Mouse (Mus musculus): ENCODE measurements around the gene Thada.

Gene Thada

DNA sequence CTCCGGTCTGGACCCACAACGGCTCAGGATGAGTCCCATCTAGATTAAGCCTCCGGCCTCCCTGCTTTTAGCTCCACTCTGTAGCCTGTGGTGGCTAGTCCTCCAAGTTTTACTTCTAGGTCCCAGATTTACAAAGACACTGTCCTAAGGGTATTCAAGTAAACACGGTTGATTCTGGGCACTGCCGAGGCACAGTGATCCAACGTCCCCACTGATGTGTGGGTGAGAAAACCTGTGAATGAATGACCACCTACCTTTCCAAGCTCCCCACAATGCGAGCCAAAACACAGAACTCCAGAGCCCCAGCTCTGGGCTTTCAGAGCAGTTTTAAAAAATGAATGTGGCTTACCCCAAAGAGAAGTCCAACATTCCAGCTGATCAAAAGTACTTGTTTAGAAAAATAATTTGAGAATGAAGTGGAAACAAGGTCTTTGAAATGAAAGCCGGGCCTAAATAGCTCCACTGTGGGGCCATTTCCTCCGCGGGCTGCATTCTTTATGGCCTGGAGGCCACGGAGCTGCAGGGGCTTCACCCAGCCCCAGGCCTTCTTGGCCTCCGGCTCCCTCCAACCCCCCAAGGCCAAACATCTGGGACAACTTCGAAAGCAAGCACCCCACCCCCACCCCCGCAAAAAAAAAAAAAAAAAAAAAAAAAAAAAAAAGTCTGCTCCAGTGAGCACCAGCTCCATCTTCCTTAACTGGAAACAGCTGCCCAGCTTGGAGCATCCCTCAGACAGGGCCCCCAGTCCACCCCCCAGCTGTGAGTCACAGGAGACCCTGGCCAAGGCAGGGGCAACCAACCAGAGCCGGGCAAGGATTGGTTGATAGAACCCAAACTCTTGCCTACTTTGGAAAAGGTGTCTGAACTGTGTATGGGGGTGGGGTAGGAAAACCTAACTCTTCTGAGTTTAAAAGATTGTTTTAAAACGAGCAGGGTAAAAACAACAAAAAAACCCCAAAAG is 283.4 kb downstream of the Thada start:
- peak; percentile 60 for DNase-seq

DNA sequence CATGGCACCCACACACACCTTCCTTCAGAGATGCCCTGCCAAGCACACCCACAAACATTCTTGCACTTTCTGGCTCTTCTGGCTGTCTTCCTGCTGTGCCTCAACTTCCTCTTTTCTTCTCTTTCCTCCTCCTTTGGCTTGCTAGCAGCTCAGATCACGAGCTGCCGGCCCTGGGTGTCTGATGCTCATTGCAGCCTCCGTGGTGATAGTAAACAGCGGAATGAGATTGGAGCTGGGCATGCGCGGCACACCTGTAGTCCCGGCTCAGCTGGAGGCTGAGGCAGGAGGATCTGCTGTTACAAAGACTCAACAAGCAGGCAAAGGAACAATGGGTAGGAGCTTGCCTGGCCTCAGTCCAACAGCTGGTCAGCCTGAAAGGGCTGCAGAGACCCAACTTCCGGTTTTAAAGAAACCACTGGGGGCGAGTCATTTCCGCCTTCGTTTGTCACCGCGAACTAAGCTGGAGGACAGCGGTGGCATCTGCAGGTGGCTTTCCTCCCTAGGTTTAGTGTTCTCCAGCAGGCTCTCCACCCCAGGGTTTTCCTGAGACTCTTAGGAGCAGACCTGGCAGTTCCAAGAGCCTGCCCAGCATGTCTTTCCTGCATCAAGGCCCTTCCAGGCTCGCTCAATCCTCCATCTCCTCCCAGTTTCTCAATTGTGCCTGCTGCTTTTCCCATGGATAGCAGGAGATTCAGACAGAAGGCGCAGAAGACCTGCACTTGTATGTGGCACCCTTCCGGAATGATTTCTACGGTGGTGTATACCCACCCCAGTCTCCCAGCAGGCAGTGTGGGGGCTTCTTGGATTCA is 284.3 kb downstream of the Thada start:
- DNase-seq: peak; percentile 81

DNA sequence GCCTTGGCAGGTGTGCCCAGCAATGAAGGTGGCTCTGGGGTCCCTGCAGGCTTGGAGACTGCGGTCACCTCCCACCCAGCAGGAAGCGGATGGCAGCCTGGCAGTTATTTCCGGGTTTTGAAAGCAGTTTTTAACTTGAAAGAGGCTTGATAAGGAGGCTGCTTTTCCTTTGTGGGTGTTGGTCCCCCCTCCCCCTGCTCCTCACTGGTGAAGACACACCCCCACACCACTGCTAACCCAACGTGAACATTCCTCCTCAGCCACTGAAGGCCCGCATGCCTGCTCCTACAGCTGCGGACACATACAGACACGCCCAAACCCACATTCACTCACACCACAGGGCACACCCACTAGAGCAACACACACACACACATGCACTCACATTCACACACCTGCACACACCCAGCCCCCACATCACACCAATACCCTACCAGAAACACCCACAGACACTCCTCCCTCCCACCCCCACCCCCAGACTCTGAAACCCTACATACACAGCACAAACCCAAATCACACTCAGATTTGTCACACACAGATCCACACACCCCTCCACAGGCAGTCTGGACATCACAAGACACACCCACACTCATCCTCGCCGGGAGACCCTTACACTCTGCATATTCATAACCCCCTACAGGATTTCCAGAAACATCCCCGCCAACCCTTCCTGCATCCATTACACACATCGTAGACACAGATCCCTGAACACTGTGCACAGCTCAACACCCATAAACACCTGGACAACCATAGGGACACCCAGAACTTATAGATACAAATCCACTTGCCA is 285.1 kb downstream of the Thada start:
- DNase-seq: peak; percentile 87

- no peak for DNase-seq
Measured at GRCm38 (mm10) chr17:84179973-84180365, 286.0 kb downstream of the Thada start.

- no peak for DNase-seq
Measured at GRCm38 (mm10) chr17:84179026-84179972, 286.7 kb downstream of the Thada start.

GRCm38 (mm10) chr17:84177481-84177880 is 288.5 kb downstream of the Thada start:
- DNase-seq: no peak

- no peak for DNase-seq
Measured at GRCm38 (mm10) chr17:84176446-84176845, 289.6 kb downstream of the Thada start.

DNA sequence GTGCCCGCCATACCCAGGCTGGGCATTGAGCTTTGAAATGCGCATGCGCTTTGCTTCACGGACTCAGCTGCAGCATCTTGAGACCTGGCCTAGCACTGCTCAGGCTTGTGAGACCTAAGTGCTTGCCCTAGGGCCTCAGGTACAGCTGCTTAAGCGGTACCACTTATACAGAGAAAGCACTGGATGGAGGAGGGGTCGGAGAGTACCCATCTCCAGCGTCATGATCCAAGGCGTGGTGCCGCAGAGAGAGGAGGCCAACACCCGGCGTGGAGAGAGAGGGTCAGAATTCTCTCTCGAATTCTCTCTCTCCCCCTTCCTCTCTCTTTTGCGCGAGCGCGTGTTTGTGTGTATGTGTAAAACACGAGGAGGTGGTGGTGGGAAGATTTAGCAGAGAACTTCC is 290.8 kb downstream of the Thada start:
- DNase-seq: no peak

GRCm38 (mm10) chr17:84167377-84167776 is 298.6 kb downstream of the Thada start:
- DNase-seq: no peak

DNA sequence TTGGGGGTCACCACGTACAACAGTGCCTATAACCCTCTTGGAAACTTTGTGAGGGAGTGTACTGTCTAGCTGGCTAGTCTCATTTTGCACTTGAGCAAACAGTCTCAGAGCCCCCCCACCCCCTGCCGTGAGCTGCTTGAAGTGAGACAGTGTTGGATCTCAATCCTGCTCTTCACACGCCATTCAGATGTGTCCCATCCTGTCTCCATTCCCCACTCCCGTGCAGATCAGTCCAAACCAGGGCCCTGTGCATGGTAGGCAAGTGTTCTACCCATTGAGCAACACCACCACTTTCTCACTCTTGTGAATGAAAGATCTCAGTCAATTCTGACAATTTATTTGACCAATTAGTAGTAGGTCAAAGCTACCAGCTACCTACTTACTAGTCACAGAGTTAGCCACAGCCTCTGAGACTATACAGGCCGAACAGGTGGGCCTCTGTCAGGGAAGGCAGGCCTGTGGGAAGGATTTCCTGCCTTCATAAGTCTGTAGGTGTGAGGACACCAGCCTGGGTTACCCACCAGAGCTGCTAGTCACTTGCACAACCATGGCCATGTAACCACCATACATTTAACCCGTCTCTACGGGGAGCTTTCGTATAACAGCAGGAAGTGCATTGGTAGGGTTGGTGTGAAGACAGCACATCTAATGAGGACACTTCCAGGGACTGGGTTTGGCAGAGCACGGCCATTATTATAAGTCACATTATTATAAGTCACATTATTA is 299.7 kb downstream of the Thada start:
- DNase-seq: no peak

DNA sequence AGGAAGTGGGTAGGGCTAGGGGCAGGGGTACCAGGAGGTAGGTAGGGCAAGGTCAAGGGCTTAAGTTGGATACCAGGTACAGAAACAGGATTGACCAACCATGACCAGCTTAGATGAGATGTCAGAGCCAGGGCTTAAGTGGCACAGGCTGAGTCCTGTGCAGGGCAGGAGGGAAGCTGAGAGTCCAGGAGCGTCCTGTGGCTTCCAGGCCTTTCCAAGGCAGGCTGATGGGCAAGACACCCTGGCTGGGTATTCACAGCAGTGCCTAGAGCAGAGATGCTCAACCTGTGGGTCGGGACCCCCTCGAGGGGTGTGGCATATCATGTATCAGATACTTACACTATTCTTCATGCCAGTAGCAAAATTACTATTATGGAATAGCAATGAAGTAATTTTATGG is 300.3 kb downstream of the Thada start:
- DNase-seq: no peak

- DNase-seq: no peak
Measured at GRCm38 (mm10) chr17:84164146-84164545, 301.9 kb downstream of the Thada start.

- DNase-seq: no peak
Measured at GRCm38 (mm10) chr17:84163066-84163785, 302.8 kb downstream of the Thada start.

DNA sequence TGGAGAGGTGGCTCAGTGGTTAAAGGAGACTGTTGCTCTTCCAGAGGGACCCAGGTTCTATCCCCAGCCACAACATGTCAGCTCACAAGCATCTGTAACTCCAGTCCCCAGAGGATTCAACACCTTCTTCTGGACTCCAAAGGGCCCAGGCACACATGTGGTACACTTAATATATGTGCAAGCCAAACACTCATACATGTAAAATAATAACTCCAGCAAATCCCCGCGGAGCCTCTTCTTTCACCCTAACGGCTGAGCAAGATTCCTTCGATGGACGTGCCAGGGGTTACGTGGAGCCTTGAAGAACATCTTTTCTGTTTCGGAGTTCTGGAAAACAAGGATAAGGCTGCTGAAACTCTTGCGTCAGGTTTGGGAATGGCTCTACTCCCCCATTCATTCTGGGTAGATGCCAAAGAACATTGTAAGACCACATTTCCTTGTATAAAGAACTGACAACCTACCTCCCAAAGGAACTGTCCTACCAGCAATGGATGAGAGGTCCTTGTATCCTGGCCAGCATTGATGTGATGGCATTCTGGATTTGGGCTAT is 303.7 kb downstream of the Thada start:
- no peak for DNase-seq

GRCm38 (mm10) chr17:84161231-84161854 is 304.7 kb downstream of the Thada start:
- DNase-seq: peak; percentile 74

GRCm38 (mm10) chr17:84158891-84159290 is 307.1 kb downstream of the Thada start:
- DNase-seq: no peak

DNA sequence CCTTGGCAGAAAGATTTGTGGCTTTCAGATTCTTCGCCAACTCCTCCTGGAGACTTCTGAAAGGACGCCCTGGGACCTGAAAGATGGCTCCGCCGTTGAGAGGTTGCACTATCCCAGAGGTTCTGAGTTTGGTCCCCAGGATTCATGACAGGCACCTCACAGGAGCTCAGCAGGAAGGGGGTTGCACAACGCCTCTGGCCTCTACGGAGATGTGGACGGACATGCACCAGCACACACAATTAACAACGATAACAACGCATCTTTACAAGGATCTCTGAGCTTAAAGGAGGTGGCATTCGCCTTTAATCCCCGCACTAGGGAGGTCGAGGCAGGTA is 307.6 kb downstream of the Thada start:
- DNase-seq: no peak

DNA sequence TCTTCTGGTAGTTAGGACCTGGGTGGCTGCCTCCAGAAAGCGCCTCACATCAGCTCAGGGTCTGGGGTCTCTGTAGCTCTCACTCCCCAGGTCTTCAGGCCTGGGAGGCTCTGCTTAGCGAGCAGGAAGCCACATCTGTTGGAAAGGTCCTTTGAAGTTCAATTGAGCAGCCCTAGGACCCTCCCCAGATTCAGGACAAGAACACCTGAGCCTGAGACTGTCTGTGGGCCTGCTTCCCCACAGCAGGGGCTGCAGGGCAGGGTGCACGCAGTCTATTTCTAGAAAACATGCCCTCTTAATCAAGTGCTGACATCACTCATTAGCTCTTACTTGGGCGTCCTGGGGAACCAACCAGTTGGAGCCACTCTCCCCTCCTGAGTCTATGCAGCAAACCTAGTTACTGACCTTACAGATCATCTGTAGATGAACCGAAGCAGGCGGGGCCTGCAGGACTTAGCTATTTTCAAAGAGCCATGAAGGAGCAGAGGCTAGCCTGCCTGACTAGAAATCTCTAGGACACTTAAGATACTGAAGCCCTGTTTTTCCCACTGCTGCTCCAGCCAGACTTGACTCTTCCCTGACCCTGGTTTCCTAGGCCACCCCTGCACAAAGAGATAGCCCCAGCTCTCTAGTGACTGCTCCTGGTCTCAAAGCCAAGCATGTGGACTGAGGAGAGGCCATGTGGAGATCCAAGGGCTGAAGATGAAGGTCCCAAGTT is 308.1 kb downstream of the Thada start:
- no peak for DNase-seq

Measured in lung, postnatal 10 days (tissue).